Mouse (Mus musculus): ENCODE data around the gene Vmn2r70. TPM values are rescaled to one million over a fixed set of nuclear protein-coding genes. Genes with fewer than 3 reads are reported as not detected.

Gene Vmn2r70
- polyA plus RNA-seq (2021; fragmentation: Nextera tagmentation) = not detected in 2 replicates
- long read RNA-seq, experiment 1 = 0 reads
- long read RNA-seq, experiment 2 = 0 reads

DNA sequence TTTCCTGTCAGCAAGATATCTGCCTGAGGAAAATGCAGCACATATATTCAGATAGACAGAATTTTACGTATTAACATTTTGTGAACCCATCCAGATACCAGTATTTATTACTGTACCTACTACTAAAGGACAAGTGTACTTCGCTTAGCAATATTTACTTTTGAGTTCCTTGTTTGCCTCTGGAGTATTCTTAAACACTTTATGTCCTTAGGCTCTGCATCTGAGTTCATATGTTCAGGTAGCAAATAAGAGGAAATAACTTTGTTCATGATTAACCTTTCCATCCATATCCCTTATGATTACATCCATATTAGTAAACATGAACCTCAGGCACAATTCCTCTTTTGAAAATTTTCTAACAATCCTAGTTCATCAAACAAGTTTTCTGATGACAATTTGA, at the start of gene Vmn2r70:
TSS of gene Vmn2r70 (minus strand) at position 101 of the 400 bp plus-strand sequence.

DNA sequence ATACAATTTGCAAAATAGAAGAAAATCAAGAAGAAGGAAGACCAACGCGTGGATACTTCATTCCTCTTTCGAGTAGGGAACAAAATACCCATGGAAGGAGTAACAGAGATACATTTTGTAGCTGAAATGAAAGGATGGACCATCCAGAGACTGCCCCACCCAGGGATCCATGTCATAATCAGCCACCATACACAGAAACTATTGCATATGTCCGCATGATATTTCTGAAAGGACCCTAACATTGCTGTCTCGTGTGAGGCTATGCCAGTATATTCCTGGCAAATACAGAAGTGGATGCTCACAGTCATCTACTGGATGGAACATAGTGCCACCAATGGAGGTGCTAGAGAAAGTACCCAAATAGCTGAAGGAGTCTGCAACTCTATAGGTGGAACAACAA, 6.2 kb downstream of the Vmn2r70 start, which contains the start of gene Vmn2r71:
TSS of gene Vmn2r71 (plus strand) at position 301 of the 400 bp plus-strand sequence.

Other genes starting within 250 kb of the Vmn2r70 start
- gene Vmn2r69, start 153.3 kb downstream of the Vmn2r70 start, polyA plus RNA-seq (2021; fragmentation: Nextera tagmentation) = not detected in 2 replicates
- not detected in 2 replicates for gene Vmn2r71, start 6.1 kb downstream of the Vmn2r70 start, polyA plus RNA-seq (2021; fragmentation: Nextera tagmentation)
- not detected in 2 replicates for gene Vmn2r72, start 185.9 kb upstream of the Vmn2r70 start, polyA plus RNA-seq (2021; fragmentation: Nextera tagmentation)

All from layer of hippocampus, adult 6 months (tissue).